Mouse (Mus musculus): ENCODE measurements at regions not wholly inside any gene's neighbourhood (a gene's known extent, or its start where the extent isn't known, plus 50 kb on each side); places are given as distances from the start of the nearest gene placed in this dataset.
"Not testable (repeated sequence)": the region's sequence is repeated elsewhere in the genome, so short reads cannot be mapped to it uniquely, and the experiment has no call there.

DNA sequence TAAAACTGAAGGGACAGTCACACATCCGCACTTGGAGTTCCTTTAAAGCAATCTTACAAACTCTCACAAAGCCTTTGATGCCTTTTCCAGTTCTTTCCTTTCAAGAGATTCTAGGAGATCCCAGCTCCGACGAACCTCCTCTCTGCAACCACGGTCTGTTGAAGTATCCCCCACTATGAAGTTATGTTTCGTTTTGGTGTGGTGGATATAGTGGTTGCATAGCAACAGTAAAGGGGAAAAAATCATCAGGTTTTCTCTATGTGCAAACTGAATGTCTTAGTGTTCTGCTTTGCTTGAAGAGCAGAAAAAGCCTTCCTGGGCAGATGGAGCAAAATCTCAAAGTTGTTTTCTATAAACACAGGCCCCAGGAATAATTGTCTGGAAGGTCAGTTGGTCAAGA lies 147.4 kb upstream of the Dlgap1 start:
- no peak for DNase-seq (ENCODE audit: low spot score in 2 of 2)

DNA sequence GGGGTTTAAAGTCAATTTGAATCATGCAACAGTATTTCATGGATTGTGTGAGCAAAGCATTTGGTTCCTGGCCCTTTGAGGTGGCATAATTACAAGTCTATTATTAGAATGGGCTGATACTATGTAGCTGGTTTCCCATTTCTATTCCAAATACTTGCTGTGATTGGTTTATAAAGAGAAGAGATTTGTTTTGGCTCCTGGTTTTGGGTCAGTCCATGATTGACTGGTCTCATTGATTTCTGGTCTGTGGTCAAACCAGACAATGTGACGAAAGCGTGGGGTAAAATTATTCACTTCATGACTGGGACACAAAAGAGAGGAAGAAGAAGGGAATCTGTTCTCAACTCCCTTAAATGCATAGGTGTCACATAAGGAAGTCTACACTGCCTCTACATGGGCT lies 147.0 kb upstream of the Dlgap1 start:
- no peak for DNase-seq (ENCODE audit: low spot score in 2 of 2)

DNA sequence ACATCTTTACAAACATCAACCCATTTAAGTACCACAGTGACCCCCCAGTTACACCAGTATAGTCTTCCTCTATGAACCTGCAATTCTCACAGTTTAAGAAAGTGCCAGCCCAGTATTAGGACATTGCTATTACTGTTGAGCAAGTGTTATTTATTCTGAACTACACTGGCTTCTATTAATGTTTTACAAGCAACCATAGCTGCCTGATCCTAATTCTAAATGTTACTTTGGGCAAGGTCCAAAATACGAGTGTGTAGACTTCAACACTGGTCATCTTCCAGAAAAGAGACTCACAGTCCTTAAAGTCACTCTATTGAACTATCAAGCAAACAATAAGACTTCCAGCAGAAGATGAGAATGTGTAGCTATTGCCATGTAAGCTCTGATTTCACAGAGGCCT lies 146.0 kb upstream of the Dlgap1 start:
- DNase-seq (ENCODE audit: low spot score in 2 of 2): no peak

DNA sequence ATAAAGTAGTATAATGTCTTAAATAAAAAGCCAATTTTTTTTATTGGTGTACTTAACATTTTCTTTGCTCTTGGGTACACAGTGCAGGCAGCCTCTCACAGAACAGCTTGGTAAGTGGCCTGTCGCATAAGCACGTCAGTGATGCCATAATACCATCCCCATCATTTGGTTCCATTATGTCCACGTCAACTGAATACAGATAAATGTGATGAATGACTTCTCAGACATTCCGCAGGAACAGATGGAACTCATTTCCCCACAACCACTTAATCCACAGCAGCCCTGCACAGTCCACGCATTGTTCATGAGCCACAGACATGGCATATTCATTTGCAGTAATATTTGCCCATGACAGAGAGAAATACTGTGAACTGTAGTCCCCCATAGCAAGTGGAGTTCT lies 127.6 kb upstream of the Dlgap1 start:
- DNase-seq (ENCODE audit: low spot score in 2 of 2): no peak

DNA sequence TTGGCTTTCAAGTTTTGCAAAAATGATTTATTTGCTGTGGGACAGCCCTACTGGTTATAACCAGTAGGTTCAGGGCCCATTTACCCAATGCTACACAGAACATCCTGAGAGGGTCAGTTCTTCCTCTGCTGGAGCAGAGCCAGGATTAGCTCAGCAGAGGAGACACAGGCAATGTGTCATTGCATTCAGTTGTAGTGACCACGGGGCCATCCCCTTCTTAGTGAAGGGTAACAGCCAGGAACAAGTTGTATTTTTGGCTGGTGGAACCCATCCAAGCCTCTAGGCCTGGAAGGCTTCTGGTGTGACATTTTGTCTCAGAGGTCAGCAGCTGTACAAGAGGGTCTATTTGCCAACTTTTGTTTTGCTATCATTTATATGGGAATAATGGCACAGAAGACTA lies 120.6 kb upstream of the Dlgap1 start:
- peak; percentile 24 to 28 for DNase-seq (ENCODE audit: low spot score in 2 of 2)

DNA sequence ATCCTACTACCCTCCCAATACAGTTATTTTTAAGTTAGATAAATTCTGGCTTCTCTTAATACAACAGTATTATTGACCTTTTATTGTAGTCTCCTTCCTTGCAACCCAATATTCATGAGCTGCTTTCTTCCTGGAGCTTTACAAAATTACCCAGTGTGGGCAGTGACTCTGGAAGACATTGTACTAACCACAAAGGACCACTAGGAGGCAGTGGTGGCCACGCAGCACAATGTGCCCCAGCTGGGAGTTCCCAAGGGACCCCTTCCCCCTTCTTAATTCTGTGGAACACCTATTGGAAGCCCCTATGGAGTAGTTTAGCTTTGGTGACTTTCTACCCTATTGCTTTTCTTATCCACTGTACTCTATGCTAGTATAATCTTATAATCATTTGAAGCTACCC lies 118.8 kb upstream of the Dlgap1 start:
- no peak for DNase-seq (ENCODE audit: low spot score in 2 of 2)

DNA sequence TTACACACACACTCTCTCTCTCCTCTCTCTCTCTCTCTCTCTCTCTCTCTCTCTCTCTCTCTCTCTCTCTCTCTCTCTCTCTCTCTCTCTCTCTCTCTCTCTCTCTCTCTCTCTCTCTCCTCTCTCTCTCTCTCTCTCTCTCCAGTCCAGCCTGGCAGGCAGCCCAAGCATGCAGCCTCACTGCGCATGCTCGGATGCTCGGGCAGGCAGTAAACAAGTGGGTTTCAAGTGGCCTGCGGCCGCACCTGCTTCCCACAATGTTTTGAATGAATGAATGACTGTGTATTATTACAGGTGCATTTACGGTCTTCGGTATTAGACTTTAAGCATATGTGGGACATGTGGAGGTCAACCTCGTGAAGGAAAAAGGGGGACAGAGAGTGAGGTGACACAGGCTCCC lies 88.9 kb upstream of the Dlgap1 start:
- DNase-seq (ENCODE audit: low spot score in 2 of 2): not testable (repeated sequence)

DNA sequence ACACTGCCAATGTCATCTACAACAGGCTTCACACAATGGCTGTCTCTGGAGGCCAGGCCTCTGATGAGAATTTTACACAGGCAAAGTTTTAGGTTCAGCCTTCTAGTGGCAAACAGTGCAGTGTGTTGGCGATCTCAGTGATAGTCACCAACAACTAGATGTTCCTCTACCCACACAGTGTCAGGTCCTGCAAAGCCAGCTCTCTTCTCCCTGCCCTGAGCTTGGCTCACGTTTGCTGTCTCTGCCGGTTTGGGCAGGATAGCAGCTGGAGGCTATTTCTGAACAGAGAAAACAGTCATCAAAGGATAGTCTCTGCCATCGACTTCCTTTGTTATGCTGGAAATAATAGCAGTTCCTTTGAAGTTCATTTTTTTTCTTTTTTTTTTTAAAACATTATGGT lies 74.9 kb upstream of the Dlgap1 start:
- DNase-seq (ENCODE audit: low spot score in 2 of 2): no peak
